Mouse (Mus musculus): ENCODE data around the gene Ccnj. TPM values are rescaled to one million over a fixed set of nuclear protein-coding genes. Genes with fewer than 3 reads are reported as not detected.

The Ccnj gene
- total RNA-seq (2021), result 1 to 10 TPM; 6.6 to 6.8 TPM
- long read RNA-seq, experiment 1, partial matches to known transcripts, result 1 of 3 reads
- long read RNA-seq, experiment 1, other reads (novel, unspliced or antisense), result 2 of 3 reads
- long read RNA-seq, experiment 2, partial matches to known transcripts, result 0 of 1 reads
- long read RNA-seq, experiment 2, other reads (novel, unspliced or antisense), result 0 of 1 reads

DNA sequence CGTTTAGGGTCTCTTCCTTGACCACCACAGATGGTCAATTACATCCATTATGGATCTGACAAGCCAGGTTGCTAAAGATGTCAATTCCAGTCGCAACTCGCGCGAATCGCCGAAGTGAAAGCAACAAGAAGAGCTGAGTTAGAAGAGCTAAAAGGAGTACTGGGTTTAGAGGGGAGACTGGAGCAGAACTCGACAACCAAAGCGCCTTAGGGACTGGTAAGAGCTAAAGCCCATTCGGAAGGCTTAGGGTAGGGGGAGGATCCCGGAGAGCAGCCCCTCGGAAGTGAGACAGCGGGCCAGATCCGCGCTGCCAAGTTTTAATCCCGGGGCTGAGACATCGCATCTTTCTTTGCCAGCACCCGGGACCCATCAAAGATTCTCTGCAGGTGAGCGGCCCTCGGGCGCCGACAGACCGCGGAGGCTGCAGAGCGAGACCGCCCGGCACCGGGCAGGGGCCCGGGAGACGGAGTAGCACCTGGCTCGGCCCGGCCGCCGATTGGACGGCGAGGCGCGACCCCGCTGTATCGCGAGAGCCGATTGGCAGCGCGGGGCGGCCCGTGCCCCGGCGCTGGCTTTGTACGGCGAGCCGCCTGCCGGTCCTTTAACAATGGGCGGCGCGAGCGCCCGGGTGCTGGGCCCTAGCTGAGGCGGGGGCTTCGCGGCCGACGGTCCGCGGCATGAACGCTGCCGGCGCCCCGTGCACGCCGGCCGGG lies at the start of gene Ccnj:
Gene Ccnj, plus strand, starts transcription at position 577 of the 713 bp plus-strand sequence.
- peak; percentile 96 to 97 for DNase-seq

DNA sequence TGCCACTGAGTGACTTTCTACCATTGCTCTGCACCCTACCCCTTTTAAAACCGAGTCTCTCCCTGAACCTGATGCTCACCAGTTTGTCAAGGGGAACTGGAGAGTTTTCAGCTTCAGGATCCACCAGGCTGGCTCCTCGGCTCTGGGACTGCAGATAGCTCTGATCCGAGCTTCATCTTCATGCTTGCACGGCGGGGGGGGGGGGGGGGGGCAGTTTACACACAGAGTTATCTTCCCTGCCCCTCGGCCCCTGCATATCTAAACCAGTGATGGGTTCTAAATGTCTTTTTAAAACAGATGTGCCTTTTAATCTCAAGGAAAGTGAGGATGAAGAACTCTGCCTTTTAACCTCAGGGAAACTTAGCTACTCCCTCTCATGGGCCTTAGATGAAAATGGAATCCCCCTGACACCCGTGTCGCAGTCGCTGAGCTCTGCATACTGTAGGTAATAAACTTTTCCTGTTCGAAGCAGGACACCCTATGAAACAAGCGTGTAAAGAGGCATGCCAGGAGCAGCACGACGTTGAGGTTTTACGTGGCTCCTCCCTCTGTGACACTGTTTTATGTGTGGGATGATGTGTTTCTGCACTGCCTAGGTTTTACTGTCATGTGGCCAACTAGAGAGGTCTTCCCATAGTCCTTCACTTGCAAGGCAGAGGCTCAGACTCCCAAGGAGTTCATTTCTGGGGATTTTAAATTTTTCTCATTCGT lies 42.9 kb upstream of the Ccnj start:
- DNase-seq, result no peak

DNA sequence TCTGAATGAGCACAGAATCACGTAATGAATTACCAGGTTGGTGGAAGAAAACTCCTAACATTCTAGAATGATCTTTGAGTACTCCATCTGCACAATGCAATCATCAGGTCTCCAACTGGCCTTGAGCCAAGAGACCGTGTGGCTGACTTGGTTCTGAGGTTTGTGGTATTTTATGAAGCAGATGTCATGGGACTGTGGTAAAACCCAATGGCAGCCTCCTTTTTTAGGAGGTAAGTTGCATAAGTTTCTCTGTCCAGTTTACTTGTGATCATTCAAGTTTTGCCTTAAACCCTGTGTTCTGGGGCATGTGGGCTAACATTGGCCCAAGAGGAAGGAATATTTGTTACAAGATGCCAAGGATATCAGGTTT lies 42.4 kb upstream of the Ccnj start:
- no peak for DNase-seq

DNA sequence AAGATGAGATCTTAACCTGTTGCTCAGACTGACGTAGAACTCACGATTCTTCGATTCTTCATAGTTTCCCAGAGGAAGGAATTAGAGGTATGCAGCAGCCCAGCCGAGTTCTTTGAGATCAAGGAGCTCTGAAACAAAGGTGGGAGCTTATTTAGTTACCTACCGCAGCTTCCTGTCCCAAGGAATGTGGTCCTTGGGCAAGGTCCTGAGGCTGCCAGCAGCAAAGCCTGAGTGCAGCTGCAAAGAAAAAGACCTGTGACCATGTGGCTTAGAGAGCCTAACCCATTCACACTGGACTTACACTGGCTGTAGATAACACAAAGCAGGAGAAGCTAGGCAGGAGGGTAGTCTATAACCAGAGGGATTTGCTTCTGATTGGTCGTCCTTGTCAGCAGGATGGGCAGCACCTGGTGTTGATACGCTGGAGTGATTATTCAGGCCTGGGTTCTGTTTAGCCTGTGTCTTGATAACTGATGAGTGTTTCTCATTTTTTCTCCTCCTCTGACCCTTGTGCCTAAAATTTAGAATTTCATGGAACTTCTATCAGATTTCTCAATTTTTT lies 25.8 kb upstream of the Ccnj start:
- no peak for DNase-seq

DNA sequence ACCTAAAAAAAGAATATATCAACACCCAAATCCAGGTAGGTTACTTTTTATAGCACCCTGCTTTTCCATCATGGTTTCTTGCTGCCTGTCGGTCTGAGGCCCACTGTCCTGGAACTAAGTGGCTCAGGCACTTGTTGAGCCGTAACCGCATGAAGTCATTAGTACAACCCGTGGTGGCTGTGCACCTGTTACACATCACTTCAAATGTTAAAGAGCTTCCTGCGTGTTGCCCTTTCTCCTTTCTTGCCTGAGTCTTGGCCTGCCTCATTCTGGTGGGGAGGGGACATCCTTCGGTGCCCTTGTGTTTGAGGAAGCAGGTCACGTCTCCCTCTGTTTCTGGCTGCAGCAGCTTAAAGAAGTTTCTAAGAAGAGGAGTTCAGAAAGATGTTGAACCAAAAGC lies 21.2 kb upstream of the Ccnj start:
- no peak for DNase-seq

DNA sequence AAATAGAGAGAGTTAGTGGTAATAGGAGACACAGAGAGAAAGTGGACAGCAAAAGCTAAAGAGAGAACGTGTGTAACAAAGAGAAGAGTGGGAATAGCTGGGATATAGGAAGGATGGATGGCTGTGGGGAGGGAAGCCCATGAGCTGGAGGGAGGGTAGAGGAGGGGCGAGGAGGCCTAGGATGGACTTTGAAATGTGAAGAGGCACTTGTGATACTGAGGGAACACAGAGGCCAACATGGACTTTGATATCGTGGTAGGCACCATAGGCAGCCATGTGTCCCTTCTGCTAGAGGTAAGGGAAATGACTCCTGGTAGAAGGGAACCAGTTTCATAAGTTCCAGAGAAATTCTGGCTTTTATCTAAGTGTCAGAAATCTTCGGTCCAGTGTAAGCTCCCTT lies 19.2 kb upstream of the Ccnj start:
- DNase-seq, result no peak

DNA sequence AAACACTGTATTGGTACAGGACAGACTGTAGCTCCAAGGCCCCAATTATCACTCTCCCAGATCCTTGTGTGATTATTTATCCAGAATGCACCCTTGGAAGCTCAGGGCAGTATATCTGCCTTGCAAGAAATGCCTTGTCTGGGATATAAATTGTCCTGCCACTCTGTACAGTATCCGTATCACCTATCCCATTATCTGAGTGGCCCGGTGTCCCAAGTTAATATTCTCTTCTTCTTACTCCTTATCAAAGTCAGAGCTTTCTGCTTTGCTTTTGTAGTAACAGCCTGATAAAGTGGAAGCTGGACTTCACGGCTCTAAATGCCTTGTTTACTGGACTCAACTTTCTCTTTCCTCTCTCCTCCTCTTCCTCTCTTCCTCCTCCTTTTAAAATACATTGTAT lies 18.3 kb upstream of the Ccnj start:
- DNase-seq, result no peak

DNA sequence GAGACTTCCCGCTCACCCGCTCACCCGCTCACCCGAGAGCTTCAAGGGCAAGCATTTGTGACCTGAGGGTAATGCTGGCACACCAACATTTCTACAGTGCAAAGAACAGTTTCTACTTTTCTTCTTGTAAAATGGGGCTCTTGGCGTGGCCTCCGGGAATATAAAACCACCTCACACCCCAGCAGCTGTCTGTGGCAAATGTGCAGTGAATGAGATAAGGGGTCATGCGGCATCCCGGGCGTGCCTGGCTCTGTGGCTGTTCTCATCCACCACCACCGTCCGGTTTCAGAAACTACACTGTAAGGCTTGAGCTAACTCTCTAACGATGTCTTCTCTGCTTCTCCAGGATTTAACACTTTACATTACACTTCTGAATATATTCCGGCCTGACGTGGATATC lies 17.7 kb upstream of the Ccnj start:
- no peak for DNase-seq

DNA sequence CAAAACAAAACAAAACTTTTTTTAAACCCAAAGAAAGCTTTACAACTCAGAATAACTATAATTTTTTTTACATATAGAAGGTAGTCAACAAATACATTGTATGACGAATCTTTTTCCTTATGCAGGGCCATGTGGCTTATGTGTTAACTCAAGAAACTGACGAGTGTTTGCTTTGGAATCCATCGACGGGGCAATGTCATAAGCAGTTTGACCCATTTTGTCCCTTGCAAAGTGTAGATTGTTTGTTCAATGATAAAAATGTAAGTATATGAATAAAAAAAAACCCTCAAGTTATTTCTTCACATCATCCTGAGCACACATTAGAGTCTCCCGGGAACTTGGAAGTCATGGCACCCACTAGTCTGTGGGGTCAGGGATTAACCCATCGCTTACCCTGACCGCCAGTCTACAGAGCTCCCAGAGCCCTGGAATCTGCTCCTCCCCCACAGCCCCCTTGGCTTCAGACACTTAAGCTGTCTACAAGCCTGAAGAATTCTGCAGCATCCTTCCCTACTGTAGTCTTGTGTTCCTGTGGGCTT lies 15.4 kb upstream of the Ccnj start:
- DNase-seq, result no peak

DNA sequence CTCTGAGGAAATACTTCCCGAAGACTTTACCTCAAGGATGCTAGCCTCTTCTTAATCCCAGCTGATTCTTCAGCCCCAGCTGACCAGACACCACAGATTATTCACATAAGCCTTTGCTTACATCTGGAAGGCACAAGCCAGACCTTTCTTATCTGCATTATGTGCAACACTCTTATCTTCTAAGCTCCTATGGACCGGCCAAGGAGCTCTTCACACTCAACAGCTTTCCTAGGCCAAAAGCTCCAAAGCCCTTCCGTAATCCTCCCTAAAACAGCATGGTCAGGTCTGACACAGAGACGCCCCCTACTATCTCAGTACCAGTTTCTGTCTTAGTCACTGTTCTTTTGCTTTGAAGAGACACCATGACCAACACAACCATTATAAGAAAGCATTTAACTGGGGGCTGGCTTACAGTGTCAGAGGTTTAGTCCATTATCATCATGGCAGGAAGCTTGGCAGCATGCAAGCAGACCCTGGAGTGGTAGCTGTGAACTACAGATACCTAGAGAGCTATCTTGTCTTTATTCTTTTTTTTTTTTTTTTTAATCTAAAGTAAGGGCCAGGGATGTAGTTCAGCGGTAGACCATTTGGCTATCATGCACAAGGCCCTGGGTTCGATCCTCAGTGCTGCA lies 13.1 kb upstream of the Ccnj start:
- no peak for DNase-seq

DNA sequence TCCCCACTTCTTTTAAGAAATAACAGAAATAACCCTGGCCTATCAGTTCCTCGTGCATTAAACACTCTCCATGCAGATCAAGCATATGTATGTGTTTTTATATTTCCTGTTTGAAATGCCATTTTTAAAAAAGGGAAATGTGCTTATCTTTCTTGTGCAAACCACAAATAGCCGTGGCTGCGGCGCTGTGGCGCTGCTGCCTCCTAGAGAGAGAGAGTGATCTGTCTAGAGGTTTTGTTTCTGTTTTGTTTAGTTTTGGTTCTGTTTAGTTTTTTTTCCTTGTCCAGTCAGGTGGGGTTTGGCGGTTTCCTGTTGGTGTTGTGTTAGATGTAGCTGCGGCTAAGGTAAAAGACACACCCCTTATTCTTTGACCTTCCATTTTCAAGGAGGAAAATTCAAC lies 12.3 kb upstream of the Ccnj start:
- no peak for DNase-seq

DNA sequence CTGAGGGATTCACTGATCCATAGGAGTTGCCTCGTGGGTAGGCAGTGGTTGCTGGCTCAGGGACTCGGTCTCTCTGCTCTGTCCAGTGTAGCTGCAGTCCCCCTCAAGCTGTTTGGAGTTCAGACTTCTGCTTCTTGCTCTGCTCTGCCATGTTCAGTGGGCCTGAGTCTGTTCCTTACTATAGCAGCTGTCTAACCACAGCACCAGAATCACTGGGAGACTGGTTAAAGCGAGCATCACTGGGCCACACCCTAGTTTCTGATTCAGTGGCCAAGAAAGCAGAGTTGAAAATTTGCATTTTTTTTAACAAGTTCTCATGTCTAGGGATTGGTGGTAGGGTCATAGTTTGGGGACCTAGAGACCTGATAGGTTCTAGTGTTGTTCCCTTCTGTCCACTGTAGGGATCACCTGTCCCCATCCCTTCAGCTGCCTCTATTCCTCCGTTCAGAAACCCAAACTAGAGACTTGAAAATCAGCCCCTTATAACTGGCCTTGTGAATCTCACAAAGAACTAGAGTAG lies 9.7 kb upstream of the Ccnj start:
- DNase-seq, result no peak

DNA sequence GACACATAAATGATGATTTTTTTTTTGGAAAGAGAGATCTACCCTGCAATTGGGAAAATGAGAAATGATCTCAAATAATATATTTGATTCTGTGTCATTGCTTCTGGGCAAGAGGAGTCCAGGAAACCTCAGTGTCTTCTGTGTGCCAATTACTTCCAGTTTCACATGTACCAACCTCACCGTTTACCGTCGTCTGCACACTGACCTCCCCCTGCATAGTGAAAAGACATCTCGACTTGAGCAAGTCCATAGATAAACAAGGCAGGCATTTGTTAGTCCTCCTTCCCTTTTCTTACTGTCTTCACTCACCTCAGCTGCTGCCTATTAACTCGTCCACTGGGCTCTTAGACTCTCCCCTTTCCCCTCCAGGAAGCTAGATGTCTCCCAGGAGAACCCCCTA lies 5.4 kb upstream of the Ccnj start:
- DNase-seq, result no peak

DNA sequence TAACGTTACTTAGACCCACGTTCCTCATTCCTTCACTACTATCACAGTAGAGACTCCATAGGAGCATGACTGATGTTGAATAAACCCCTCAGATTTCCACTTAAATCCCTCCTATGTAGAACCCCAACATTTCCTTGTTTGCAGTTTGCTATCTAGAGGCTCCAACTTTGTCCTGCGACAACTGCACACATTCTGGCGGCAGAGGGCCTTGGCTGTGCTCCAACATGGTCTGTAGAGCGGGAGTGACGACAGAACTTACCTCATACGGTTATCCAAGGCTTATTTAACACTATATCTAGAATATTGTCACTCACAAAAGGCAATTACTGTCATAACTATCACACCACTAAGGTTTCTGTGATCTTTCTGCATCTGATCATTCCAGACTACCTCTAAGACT lies 4.3 kb upstream of the Ccnj start:
- no peak for DNase-seq

DNA sequence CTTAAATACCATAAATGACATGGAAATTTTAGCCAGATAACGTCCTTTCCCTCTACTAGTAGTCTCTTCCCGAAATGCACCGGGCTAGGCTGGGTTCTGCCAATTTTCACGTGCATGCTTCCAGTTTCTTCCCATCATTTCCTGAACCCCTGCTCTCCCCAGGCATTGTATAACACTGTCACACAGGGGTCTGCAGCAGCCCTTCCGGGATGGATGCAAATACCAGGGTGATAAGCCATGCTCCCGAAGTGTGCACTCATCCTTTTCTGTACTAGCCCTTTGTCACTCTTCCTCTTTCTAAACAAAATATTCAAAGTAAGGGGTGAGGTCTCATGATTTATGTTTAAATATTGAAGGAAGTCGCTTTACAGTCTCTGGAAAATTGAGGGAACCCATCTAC lies 881 bp upstream of the Ccnj start:
- DNase-seq, result no peak

DNA sequence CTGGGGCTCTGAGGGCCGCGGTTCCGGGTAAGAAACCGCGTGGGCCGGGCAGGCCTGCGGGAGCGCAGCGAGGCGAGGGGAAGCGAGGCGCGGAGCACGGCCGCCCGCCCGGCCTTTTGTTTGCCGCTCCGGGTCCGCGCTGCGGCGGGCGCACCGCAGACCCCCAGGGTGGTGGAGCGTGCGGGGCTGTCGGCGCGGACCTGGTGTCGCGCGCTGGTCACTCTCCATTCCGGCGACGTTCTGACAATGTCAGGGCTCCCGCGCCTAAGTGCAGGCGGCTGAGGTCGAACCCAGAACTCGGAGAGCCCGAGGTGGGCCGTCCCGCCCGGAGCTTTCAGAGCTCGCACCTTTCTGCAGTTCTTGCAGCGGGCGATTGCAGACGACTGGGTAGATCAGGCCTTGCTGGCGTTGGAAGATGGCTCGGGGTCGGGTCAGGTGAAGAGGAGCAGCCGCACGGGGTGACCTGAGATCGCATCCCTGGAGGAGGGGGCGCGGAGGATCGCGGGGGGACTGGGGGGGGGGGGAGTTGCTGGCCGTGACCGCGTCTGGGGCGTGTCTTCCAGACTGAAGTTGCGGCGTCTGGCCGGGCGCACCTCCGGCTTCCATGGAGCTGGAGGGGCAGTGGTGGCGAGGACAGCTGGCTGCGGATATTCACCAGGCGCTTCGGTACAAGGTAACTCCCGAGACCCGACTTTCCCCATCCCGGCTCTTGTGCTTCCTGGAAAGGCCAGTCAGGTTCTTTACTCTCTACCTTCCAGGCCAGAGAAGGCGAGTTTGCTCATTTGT lies 530 bp downstream of the Ccnj start:
- peak; percentile 49 to 65 for DNase-seq

DNA sequence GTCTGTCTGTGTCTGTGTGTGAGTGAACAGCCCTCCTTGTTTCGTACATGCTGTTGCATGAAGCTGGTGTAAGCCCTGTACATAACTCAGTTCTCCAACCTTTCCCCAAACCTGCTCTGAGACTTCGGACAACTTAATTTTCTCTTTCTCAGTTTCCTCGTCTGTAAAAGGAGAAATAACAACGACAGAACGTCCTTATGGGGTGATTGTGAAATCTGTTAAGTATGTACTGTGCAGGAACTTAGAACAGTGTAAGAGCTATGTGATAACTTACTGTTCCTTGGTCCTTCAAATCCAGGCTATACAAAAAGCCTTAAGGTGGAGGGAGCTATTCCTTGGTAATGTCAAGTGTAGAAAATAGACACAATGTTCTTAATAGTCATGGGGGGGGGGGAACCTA lies 1.3 kb downstream of the Ccnj start:
- no peak for DNase-seq

DNA sequence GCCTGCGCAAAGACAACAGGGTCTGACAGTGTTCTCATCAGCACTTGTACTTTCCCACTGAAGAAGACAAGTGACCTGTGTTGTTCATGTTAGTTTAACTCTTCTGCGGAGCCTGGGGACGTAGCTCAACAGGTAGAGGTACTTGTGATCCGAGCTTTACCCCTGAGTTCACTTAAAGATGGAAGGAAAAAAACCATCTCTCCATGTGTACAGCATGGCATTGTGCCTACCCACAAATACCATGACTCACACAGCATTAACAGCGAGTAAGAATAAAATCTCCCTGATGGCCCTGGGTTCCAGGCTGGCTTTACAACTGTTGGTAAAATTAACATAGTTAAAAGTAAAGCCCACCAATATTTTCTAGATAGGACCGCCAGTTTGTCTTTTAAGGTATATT lies 3.4 kb downstream of the Ccnj start:
- DNase-seq, result no peak

DNA sequence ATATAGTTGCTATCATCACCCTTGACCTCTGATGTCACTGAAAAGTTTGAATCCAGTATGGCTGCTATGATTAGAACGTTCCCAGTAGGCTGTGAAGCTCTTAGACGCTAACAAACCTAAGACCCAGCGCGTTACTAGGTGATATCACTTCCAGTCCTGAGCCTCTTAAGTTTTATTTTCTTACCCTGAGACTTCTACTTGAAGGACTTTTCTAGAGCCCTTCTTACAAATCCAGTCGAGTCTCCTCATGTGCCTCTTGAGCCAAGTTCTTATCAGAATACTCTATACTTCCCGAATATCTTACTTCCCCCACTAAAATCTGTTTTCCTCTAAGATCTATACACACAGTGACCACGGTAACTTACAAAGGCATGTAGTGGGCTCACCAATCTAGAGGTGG lies 7.1 kb downstream of the Ccnj start:
- no peak for DNase-seq

DNA sequence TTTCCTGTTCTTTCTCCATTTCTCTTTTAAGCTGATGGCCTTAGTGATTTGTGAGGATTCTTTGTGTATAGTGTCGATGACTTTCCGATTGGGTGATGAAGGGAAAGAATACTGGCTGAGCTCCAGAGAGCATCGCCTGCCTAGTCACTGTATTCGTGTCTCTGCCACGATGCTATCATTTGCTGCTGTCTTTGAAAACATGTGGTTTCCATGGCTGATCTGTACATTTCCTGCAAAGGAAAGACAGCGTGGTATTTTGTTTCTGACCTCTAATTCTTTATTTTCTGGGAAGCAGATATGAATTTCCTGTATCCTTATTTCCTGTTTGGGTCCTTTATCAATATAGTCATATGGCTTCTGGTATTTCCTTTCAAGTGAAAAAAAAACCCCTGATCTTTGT lies 9.2 kb downstream of the Ccnj start:
- DNase-seq, result no peak

DNA sequence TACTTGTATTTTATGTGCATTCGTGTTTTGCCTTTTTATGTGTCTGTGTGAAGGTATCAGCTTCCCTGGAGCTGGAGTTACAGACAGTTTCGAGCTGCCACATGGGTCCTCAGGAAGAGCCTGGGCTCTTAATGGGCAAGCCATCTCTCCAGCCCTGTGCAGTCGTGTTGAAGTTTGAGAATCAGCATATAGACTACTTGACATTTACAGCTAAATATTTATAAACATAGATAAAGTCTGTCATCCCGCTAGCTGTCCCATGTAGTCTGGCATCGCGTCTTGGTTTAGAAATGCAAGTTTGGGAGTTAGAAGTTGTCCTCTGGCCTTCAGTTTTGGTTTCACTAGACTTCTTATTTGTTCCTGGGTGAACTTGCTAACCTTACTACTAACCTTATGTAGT lies 10.0 kb downstream of the Ccnj start:
- DNase-seq, result no peak

DNA sequence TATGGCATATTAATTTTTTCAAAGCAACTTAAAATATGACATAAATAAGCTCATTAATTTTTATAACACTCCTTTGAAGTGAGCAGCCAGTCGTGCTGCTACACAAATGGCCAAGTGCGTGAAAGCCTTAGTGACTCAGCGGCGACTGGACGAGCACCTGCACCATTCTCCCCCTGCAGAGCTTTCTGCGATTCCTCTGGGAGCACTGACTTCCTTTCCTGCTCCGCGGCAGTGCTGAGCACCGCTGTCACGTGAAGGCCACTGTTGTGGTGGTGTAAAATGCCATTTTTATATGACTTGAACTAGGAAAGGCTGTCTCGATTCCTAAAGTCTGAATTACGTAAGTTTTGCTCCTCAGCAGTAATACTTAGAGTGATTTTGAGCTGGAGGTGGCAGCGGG lies 10.5 kb downstream of the Ccnj start:
- peak; percentile 16 to 25 for DNase-seq
